Mouse (Mus musculus) adrenal gland, postnatal 25 days (tissue): ENCODE results near the gene Sptbn1. TPM values are rescaled to one million over a fixed set of nuclear protein-coding genes. Genes with fewer than 3 reads are reported as not detected.

ENCODE experiments used
- DNase-seq: peaks from one replicate; pipeline ENCODE4 v3.0.0; 2021; ENCODE audit warnings: mixed read lengths
- long read RNA-seq: library from polyadenylated mRNA; stranded (forward); transcript quantifications from one replicate; pipeline ENCODE4 v2.0.0, GENCODE M21; 2021
- total RNA-seq: library from RNA; stranded (reverse); gene quantifications from 2 replicates; pipeline ENCODE4 v1.2.3, GENCODE M21; 2021

Gene Sptbn1
- 381 and 406 TPM in 2 replicates for total RNA-seq
- long read RNA-seq, full-length matches to known transcripts: 8 of 74 reads
- long read RNA-seq, partial matches to known transcripts: 60 of 74 reads
- long read RNA-seq, other reads (novel, unspliced or antisense): 6 of 74 reads

GRCm38 (mm10) chr11:30267892-30268647 lies at the start of gene Sptbn1:
Sptbn1 (minus strand) TSS chr11:30268175.
- DNase-seq: peak; percentile 94

- no peak for DNase-seq
Observed at GRCm38 (mm10) chr11:30294279-30294678, 26.3 kb upstream of the Sptbn1 start.

GRCm38 (mm10) chr11:30292221-30293160 lies 24.5 kb upstream of the Sptbn1 start:
- DNase-seq: no peak

- DNase-seq: peak; percentile 15
Observed at GRCm38 (mm10) chr11:30291155-30291554, 23.2 kb upstream of the Sptbn1 start.

- DNase-seq: no peak
Observed at GRCm38 (mm10) chr11:30289470-30290431, 21.8 kb upstream of the Sptbn1 start.

GRCm38 (mm10) chr11:30288075-30288474 lies 20.1 kb upstream of the Sptbn1 start:
- DNase-seq: no peak

GRCm38 (mm10) chr11:30283710-30284109 lies 15.7 kb upstream of the Sptbn1 start:
- DNase-seq: no peak

GRCm38 (mm10) chr11:30281096-30281495 lies 13.1 kb upstream of the Sptbn1 start:
- no peak for DNase-seq

GRCm38 (mm10) chr11:30279278-30279677 lies 11.3 kb upstream of the Sptbn1 start:
- DNase-seq: no peak

- DNase-seq: no peak
Observed at GRCm38 (mm10) chr11:30275436-30276031, 7.6 kb upstream of the Sptbn1 start.

- DNase-seq: no peak
Observed at GRCm38 (mm10) chr11:30269524-30269923, 1.5 kb upstream of the Sptbn1 start.

GRCm38 (mm10) chr11:30268648-30269375 lies 837 bp upstream of the Sptbn1 start:
- no peak for DNase-seq

- DNase-seq: peak; percentile 70
Observed at GRCm38 (mm10) chr11:30267036-30267891, 711 bp downstream of the Sptbn1 start.

GRCm38 (mm10) chr11:30266691-30267035 lies 1.3 kb downstream of the Sptbn1 start:
- no peak for DNase-seq

GRCm38 (mm10) chr11:30265666-30266065 lies 2.3 kb downstream of the Sptbn1 start:
- no peak for DNase-seq

GRCm38 (mm10) chr11:30263627-30264026 lies 4.3 kb downstream of the Sptbn1 start:
- DNase-seq: no peak

GRCm38 (mm10) chr11:30258739-30259350 lies 9.1 kb downstream of the Sptbn1 start:
- DNase-seq: no peak

GRCm38 (mm10) chr11:30257812-30258211 lies 10.2 kb downstream of the Sptbn1 start:
- DNase-seq: peak; percentile 70

GRCm38 (mm10) chr11:30257085-30257484 lies 10.9 kb downstream of the Sptbn1 start:
- no peak for DNase-seq
